Mouse (Mus musculus) CD4-positive naive resting alpha-beta T cell, adult 57 days (primary cell): ENCODE measurements around the gene Slc34a3. TPM values are rescaled to one million over a fixed set of nuclear protein-coding genes. Genes with fewer than 3 reads are reported as not detected.

Experiments
- total RNA-seq: library from RNA; stranded (reverse); gene quantifications from one replicate; pipeline ENCODE4 v1.2.4, GENCODE M21; 2023

The Slc34a3 gene
- not detected for total RNA-seq

GRCm38 (mm10) chr2:25234050-25234449 is at the start of gene Slc34a3:
Gene Slc34a3, minus strand, starts transcription at chr2:25234364.

GRCm38 (mm10) chr2:25271827-25272511 is 37.8 kb upstream of the Slc34a3 start, which contains the start of the genes Ssna1 and Anapc2:
Gene Ssna1, minus strand, starts transcription at chr2:25272438.
Gene Anapc2, plus strand, starts transcription at chr2:25272478.

GRCm38 (mm10) chr2:25262291-25262767 is 28.2 kb upstream of the Slc34a3 start, which contains the start of gene Tprn:
Gene Tprn, plus strand, starts transcription at chr2:25262618.

GRCm38 (mm10) chr2:25255284-25255779 is 21.2 kb upstream of the Slc34a3 start, which contains the start of gene Tmem203:
Gene Tmem203, plus strand, starts transcription at chr2:25255439.

GRCm38 (mm10) chr2:25246183-25247072 is 12.3 kb upstream of the Slc34a3 start, which contains the start of gene AL732309.1:
Gene AL732309.1, minus strand, starts transcription at chr2:25246863.

GRCm38 (mm10) chr2:25242101-25242506 is 7.9 kb upstream of the Slc34a3 start, which contains the start of the genes Rnf208 and Cysrt1:
Gene Rnf208, plus strand, starts transcription at chr2:25242255.
Gene Cysrt1, minus strand, starts transcription at chr2:25242452.

GRCm38 (mm10) chr2:25236614-25237013 is 2.5 kb upstream of the Slc34a3 start, which contains the start of gene Rnf224:
Gene Rnf224, minus strand, starts transcription at chr2:25236787.

GRCm38 (mm10) chr2:25224492-25224765 is 9.7 kb downstream of the Slc34a3 start, which contains the start of gene Tubb4b:
Gene Tubb4b, minus strand, starts transcription at chr2:25224702.

GRCm38 (mm10) chr2:25218445-25218844 is 15.7 kb downstream of the Slc34a3 start, which contains the start of gene Fam166a:
Gene Fam166a, plus strand, starts transcription at chr2:25218745.

GRCm38 (mm10) chr2:25214444-25214843 is 19.7 kb downstream of the Slc34a3 start, which contains the start of gene Stpg3:
Gene Stpg3, minus strand, starts transcription at chr2:25214637.

GRCm38 (mm10) chr2:25211121-25211670 is 23.0 kb downstream of the Slc34a3 start, which contains the start of gene Nelfb:
Gene Nelfb, minus strand, starts transcription at chr2:25211489.

GRCm38 (mm10) chr2:25196172-25196954 is 37.8 kb downstream of the Slc34a3 start, which contains the start of gene Tor4a:
Gene Tor4a, minus strand, starts transcription at chr2:25196886.

GRCm38 (mm10) chr2:25180478-25180903 is 53.7 kb downstream of the Slc34a3 start, which contains the start of gene Nrarp:
Gene Nrarp, plus strand, starts transcription at chr2:25180758.

Other genes starting within 250 kb of the Slc34a3 start
- gene Nsmf, start 180.0 kb downstream of the Slc34a3 start, total RNA-seq, result 22.3 TPM
- not detected for gene Entpd8, start 154.1 kb downstream of the Slc34a3 start, total RNA-seq
- not detected for gene Noxa1, start 139.2 kb downstream of the Slc34a3 start, total RNA-seq
- 5.2 TPM for gene Nrarp, start 53.6 kb downstream of the Slc34a3 start, total RNA-seq
- gene Tor4a, start 37.5 kb downstream of the Slc34a3 start, total RNA-seq, result 23.0 TPM
- 63.7 TPM for gene Nelfb, start 22.9 kb downstream of the Slc34a3 start, total RNA-seq
- not detected for gene Stpg3, start 19.7 kb downstream of the Slc34a3 start, total RNA-seq
- not detected for gene Fam166a, start 15.6 kb downstream of the Slc34a3 start, total RNA-seq
- gene Tubb4b, start 9.7 kb downstream of the Slc34a3 start, total RNA-seq, result 113 TPM
- gene Rnf224, start 2.4 kb upstream of the Slc34a3 start, total RNA-seq, result not detected
- gene Rnf208, start 7.9 kb upstream of the Slc34a3 start, total RNA-seq, result not detected
- not detected for gene Cysrt1, start 8.1 kb upstream of the Slc34a3 start, total RNA-seq
- gene AL732309.1, start 12.5 kb upstream of the Slc34a3 start, total RNA-seq, result 5.9 TPM
- gene Tmem203, start 21.1 kb upstream of the Slc34a3 start, total RNA-seq, result 24.4 TPM
- gene Tprn, start 28.3 kb upstream of the Slc34a3 start, total RNA-seq, result 29.6 TPM
- 35.2 TPM for gene Ssna1, start 38.1 kb upstream of the Slc34a3 start, total RNA-seq
- gene Anapc2, start 38.1 kb upstream of the Slc34a3 start, total RNA-seq, result 99.3 TPM
- not detected for gene Tmem210, start 53.8 kb upstream of the Slc34a3 start, total RNA-seq
- gene Lrrc26, start 55.6 kb upstream of the Slc34a3 start, total RNA-seq, result not detected
- gene Grin1, start 84.8 kb upstream of the Slc34a3 start, total RNA-seq, result not detected
- 50.6 TPM for gene Man1b1, start 98.0 kb upstream of the Slc34a3 start, total RNA-seq
- gene Dpp7, start 122.0 kb upstream of the Slc34a3 start, total RNA-seq, result 17.2 TPM
- gene Uap1l1, start 131.3 kb upstream of the Slc34a3 start, total RNA-seq, result 10.3 TPM
- gene Sapcd2, start 138.0 kb upstream of the Slc34a3 start, total RNA-seq, result 0.74 TPM
- 1.4 TPM for gene Entpd2, start 161.5 kb upstream of the Slc34a3 start, total RNA-seq
- gene Npdc1, start 165.0 kb upstream of the Slc34a3 start, total RNA-seq, result 0.98 TPM
- gene Fut7, start 188.9 kb upstream of the Slc34a3 start, total RNA-seq, result 0.59 TPM
- 69.0 TPM for gene Abca2, start 194.3 kb upstream of the Slc34a3 start, total RNA-seq
- gene Clic3, start 222.5 kb upstream of the Slc34a3 start, total RNA-seq, result not detected
- 92.6 TPM for gene Paxx, start 226.7 kb upstream of the Slc34a3 start, total RNA-seq
- not detected for gene Ptgds, start 235.7 kb upstream of the Slc34a3 start, total RNA-seq